9 mouse cellular contexts compared by ENCODE assay signal in genomic region chr7:4251211-4251610, GRCm38 (mm10). TPM values are rescaled to one million over a fixed set of nuclear protein-coding genes. Genes with fewer than 3 reads are reported as not detected.
"Had no signal": no experiment of that assay in that cellular context is flagged by ENCODE, and none has a peak within 500 bp of the region (broad histone marks: within the 10 kb centered on the region; RNA-seq: fewer than 3 reads in every experiment).

No protein-coding gene starts in this region.

RNA-seq across cellular contexts. Expression of gene Lilra5, which starts 13.7 kb away (rescaled TPM):
- polyA plus RNA-seq: heart, embryonic 11.5 days; heart, embryonic 13.5 days; hindbrain, embryonic 11.5 days; hindbrain, embryonic 13.5 days; hindbrain, embryonic 15.5 days; kidney, embryonic 14.5 days; kidney, embryonic 16.5 days; limb, embryonic 10.5 days; limb, embryonic 12.5 days had no signal
